Mouse (Mus musculus): Measurements from ENCODE around the gene Gm21761.
"Not testable (repeated sequence)": the region's sequence is repeated elsewhere in the genome, so short reads cannot be mapped to it uniquely, and the experiment has no call there.

Gene Gm21761

GRCm38 (mm10) chr13:119929172-119929571 lies at the start of gene Gm21761:
TSS of gene Gm21761 (minus strand) at chr13:119929272.
- not testable (repeated sequence) for DNase-seq (ENCODE audit: low spot score)

DNA sequence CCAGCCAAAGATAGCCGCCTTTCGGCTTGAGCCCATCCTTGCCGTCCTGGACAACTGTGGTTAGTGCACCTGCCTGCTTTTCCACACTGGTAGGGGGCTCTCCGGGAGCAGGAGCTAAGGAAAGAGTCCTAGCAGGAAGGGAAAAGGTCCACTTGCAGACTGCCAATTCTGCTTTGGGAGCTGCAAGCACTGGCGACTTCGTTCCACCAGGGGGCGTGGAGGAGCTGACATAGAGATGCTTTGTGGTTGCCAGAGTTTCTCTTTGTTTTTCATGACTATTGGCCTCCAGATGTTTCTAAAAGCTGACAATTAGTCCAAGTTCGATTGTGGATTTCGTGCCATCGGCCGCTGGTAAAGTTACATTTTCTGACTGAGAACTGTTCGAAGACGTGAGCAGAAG lies 40.1 kb upstream of the Gm21761 start:
- not testable (repeated sequence) for DNase-seq (ENCODE audit: low spot score)

DNA sequence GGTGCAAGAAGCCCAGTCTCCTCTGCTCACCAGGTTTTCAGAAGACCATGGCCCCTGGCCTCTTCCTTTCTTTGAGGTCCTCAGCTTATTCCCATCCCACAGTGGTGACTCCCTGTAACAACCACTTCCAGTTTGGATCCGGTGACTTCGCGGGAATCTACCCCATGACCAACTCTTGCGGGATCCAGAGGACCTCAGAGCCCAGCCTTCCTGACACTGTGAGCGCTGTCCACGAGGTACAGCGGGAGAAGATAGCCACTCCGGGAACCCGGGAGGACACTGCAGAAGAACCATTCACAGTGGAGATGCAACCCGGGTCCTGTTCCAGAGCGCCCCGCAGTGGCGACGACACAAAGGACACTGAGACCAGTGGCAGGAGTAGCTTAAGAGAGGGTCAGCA lies 39.1 kb upstream of the Gm21761 start:
- DNase-seq (ENCODE audit: low spot score), result not testable (repeated sequence)

DNA sequence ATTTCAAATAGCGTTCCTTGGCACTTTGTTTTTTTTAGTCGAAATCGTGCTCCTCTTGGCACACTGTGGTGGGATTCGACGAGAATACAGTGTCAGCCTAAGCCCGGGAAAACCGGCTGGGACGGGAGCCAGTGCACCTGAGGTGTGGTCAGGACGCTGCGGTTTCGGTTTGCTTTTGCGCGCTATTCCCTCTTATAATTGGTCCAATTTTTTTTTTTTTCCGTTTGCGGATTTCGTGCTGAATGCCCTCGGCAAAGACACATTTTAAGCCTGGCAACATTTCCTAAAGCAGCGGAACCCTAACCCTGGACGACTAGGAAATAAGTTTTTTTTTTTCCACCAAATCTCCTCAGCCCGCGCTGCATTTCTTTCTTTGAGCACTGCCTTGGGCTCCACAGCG lies 36.9 kb upstream of the Gm21761 start:
- DNase-seq (ENCODE audit: low spot score), result not testable (repeated sequence)

DNA sequence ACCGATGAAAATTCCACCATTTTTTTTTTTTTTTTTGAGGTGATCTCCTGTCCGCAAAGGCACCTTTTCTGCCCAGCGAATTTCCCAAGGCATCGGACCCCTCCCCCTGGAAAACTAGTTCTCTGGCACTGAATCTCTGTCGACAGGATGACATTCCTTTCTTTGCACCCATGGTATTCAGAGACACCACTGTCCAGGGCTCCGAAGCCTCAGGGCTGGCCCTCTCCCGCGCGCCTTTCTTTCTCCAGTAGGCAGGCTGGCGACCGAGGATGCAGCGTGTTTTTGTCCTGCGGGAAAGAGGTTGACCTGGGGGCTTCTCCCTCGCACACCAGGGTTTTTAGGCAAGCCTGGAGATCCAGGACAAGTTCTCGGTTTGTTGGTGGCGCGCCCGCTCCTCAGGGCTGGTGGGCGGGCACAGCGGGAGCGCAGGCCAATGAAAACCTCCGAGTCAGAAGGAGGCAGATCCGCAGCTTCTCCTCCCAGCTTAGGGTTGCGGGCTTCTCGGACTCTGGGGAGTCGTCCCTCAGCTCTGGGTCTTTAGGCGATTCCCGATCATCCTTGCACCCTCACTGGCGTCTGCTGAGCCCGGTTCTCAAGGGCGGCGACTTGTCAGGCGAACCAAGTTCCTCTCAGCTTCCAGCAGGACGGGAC lies 36.4 kb upstream of the Gm21761 start:
- DNase-seq (ENCODE audit: low spot score), result not testable (repeated sequence)

DNA sequence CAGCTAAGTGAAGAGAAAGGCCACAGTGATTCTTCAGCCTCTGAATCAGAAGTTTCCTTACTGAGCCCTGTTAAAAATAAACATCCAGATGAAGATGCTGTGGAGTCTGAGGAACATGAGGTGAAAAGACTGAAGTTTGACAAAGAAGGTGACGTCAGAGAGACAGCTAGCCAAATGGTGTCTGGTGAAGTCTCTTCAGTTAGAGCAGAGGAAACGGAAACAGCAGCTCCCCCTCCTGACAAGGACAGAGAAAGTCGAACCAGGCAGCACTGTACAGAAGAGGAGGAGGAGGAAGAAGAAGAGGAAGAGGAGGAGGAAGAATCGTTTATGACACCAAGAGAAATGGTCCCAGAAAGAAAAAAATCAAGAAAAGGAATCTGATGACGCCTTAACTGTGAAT lies 33.8 kb upstream of the Gm21761 start:
- not testable (repeated sequence) for DNase-seq (ENCODE audit: low spot score)

DNA sequence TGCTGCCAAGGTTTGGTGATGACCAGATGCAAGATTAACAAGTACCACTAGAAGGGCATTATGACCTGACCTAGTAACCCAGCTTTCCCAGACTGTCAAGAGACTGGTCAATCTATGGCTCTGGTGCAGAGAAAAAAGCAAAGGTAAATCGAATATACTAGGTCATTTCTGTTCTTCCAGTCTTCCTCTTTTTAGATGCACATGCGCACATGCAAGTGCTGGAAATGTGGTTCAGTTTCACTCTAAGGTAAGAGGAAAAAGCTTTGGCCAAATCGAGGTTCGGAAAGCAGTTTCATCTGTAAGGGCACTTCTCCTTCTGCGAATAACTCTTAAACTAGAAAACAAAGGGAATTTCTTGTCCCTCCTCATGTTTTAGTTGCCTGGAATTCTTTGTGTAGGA lies 26.5 kb upstream of the Gm21761 start:
- not testable (repeated sequence) for DNase-seq (ENCODE audit: low spot score)

DNA sequence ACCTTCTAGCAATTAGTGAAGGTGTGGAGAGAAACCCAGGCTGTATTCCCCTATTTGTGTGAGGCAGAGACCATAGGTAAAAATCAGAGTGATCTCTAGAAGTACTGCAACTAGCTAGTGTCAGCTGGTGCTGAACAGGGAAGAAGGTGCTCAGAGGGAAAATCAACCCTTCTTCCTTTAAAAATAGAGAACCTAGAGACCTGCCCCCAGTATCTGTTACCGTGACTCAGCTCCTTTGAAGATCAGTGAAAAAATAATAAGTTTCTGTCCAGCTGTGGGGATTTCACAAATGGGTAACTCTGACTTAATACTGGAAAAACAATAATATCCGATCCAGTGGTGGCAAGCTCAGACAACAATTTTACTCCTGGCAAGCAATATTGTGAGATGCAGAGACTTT lies 26.0 kb upstream of the Gm21761 start:
- not testable (repeated sequence) for DNase-seq (ENCODE audit: low spot score)

- not testable (repeated sequence) for DNase-seq (ENCODE audit: low spot score)
Measured at GRCm38 (mm10) chr13:119950706-119951105, 21.6 kb upstream of the Gm21761 start, which contains the start of gene B020031M17Rik. TSS of gene B020031M17Rik (minus strand) at chr13:119950806.

DNA sequence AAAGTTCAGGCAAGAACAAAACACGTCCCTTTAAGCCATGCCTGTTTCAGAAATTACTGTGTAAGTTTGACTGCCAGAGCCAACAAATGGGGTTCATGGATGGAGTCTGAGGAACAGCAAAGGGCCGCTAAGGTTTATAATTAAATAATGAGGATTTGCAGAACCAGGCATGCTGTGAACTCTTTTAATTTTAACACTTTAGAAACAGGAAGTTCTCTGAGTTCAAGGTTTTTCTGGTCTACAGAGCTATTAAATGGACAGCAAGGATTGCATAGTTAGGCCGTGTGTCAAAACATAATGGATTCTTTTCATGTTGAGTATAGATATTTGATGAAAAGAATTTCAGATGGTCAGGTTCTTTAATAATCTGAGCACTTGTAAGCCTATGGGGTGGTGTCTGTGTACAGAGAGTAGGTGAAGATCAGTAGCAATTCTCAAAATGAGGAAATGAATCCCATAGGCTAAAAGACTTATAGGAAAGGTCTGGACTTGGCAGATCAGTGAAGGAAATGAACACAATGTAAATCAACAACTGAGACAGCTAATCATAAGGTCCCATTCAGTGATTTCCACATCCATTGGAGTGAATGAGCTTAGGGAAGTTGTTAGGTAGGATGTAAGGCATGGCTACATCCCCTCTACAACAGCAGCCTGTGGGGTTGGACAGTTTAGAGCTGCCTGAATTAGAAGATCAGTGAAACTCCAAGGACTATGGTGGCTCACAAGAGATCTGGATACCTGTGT lies 4.3 kb downstream of the Gm21761 start:
- DNase-seq (ENCODE audit: low spot score), result not testable (repeated sequence)

GRCm38 (mm10) chr13:119916966-119917722 lies 11.9 kb downstream of the Gm21761 start:
- not testable (repeated sequence) for DNase-seq (ENCODE audit: low spot score)

GRCm38 (mm10) chr13:119916449-119916848 lies 12.6 kb downstream of the Gm21761 start:
- DNase-seq (ENCODE audit: low spot score), result not testable (repeated sequence)

- DNase-seq (ENCODE audit: low spot score), result not testable (repeated sequence)
Measured at GRCm38 (mm10) chr13:119898549-119898948, 30.5 kb downstream of the Gm21761 start.

DNA sequence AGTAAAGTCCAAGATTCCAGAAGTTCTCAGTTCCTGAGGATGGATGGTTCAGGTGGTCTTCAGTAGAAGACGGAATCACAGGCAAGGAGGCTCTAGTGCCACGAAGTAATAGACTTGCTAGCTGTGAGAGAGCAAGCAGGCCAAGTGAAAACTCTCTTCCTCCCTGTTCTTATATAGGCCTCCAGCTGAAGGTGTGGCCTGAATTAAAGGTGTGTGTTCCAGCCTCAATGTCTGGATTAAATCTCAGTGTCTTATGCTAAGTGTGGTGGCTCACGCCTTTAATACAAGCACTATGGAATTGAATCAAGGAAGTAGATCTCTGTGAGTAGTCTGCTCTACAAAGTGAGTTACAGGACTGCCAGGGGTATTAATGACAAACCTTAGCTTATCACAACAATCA lies 34.4 kb downstream of the Gm21761 start, which contains the start of gene Tcstv1:
TSS of gene Tcstv1 (minus strand) at position 101 of the 400 bp plus-strand sequence.
- not testable (repeated sequence) for DNase-seq (ENCODE audit: low spot score)

GRCm38 (mm10) chr13:119886896-119887295 lies 42.2 kb downstream of the Gm21761 start:
- DNase-seq (ENCODE audit: low spot score), result not testable (repeated sequence)

DNA sequence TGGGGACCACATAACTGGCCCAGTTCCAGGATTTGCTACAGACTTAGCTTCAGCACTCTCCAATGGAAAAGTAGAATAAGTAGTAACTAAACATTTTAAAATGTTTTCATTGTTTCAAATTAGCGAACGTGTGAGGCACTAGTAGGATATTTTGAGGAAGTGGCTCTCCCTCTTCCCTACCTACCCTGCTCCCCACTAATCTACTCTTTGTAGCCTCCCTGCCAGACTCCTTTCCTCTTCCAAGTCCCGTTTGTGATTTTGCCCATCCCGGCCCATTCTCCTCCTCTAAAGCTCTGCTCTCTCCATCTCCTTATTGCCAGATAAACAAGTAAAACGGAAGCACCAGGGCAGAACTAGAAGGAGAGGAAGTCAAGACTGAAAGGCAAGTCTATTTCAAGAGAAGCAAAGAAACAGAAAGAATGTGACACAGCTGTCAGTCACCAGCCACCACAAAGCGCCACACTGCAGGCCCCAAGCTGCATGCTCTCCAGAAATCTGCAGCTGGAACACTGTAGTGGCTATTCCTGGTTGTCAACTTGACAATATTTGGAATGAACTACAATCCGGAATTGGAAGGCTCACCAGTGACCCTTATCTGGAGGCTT lies 64.6 kb downstream of the Gm21761 start:
- DNase-seq (ENCODE audit: low spot score), result not testable (repeated sequence)

GRCm38 (mm10) chr13:119862399-119862798 lies 66.7 kb downstream of the Gm21761 start:
- DNase-seq (ENCODE audit: low spot score), result not testable (repeated sequence)

Measured in MN1 (cell line).